ENCODE assay signal across 23 mouse cellular contexts in genomic region chr2:72205869-72206268, GRCm38 (mm10).
DNase-seq lines count a peak whose midpoint lies in the region; ATAC-seq lines count a peak whose summit lies in the region.
"Had no signal": no experiment of that assay in that cellular context is flagged by ENCODE, and none has a peak within 500 bp of the region (broad histone marks: within the 10 kb centered on the region; RNA-seq: fewer than 3 reads in every experiment).

No protein-coding gene starts in this region.

- no peak overlapping the region for H3K27ac ChIP-seq in midbrain, embryonic 11.5 days (ENCODE audit: low read depth, low read length)
- no peak overlapping the region for H3K27ac ChIP-seq in midbrain, embryonic 16.5 days (ENCODE audit: low read length)
- H3K27ac ChIP-seq: embryonic facial prominence, embryonic 15.5 days; forebrain, embryonic 15.5 days; heart, adult 2 months; heart, embryonic 15.5 days; hindbrain, embryonic 14.5 days; kidney, postnatal 0 days; liver, embryonic 14.5 days; midbrain, embryonic 10.5 days had no signal

- H3K4me2 ChIP-seq in midbrain, embryonic 11.5 days = no peak overlapping the region
- H3K4me2 ChIP-seq in midbrain, embryonic 16.5 days (ENCODE audit: low read length) = no peak overlapping the region
- H3K4me2 ChIP-seq: embryonic facial prominence, embryonic 15.5 days; forebrain, embryonic 15.5 days; heart, embryonic 15.5 days; hindbrain, embryonic 14.5 days had no signal

- no peaks in the 10 kb centered on the region for H3K4me1 ChIP-seq in midbrain, embryonic 11.5 days (ENCODE audit: control insufficient read depth, insufficient read depth, low read length)
- H3K4me1 ChIP-seq in midbrain, embryonic 16.5 days (ENCODE audit: control insufficient read depth, insufficient read depth, low read length) = peaks cover 5% of the 10 kb centered on the region; the same call in 1 of the 2 replicates

- H3K27me3 ChIP-seq in midbrain, embryonic 11.5 days (ENCODE audit: control insufficient read depth, insufficient read depth, low read length) = no peaks in the 10 kb centered on the region
- 0 out of 2 replicates have a peak, but pooled peaks cover 2% of the 10 kb centered on the region for H3K27me3 ChIP-seq in midbrain, embryonic 16.5 days (ENCODE audit: control insufficient read depth, insufficient read depth, low read depth, low read length)
- H3K27me3 ChIP-seq: embryonic facial prominence, embryonic 15.5 days; forebrain, embryonic 15.5 days; heart, embryonic 15.5 days had no signal

- 90% methylated on average over 5 of the region's 5 CpGs for WGBS in midbrain, embryonic 11.5 days
- WGBS in midbrain, embryonic 16.5 days = 88% methylated on average over 5 of the region's 5 CpGs

- H3K9me3 ChIP-seq in midbrain, embryonic 11.5 days (ENCODE audit: control insufficient read depth, low read length) = no peaks in the 10 kb centered on the region
- no peaks in the 10 kb centered on the region for H3K9me3 ChIP-seq in midbrain, embryonic 16.5 days (replicated peaks; ENCODE audit: control insufficient read depth, low read length, poor library complexity, severe bottlenecking)
- H3K9me3 ChIP-seq: embryonic facial prominence, embryonic 15.5 days; forebrain, embryonic 15.5 days; heart, embryonic 15.5 days; midbrain, embryonic 10.5 days had no signal

- no peaks in the 10 kb centered on the region for H3K36me3 ChIP-seq in midbrain, embryonic 11.5 days (ENCODE audit: control insufficient read depth, insufficient read depth, low read length)
- peaks cover 4% of the 10 kb centered on the region; the same call in 1 of the 2 replicates for H3K36me3 ChIP-seq in midbrain, embryonic 16.5 days (ENCODE audit: control insufficient read depth, insufficient read depth, low read length)
- H3K36me3 ChIP-seq: embryonic facial prominence, embryonic 15.5 days; forebrain, embryonic 15.5 days; heart, embryonic 15.5 days; midbrain, embryonic 10.5 days had no signal

- H3K9ac ChIP-seq in midbrain, embryonic 11.5 days (ENCODE audit: low read length) = no peak overlapping the region
- no peak overlapping the region for H3K9ac ChIP-seq in midbrain, embryonic 16.5 days (ENCODE audit: low read depth, low read length)
- H3K9ac ChIP-seq: embryonic facial prominence, embryonic 15.5 days; forebrain, embryonic 15.5 days; heart, embryonic 15.5 days; hindbrain, embryonic 14.5 days; liver, embryonic 14.5 days had no signal

- no peak overlapping the region for H3K4me3 ChIP-seq in midbrain, embryonic 11.5 days (ENCODE audit: low read depth, low read length)
- H3K4me3 ChIP-seq in midbrain, embryonic 16.5 days (ENCODE audit: low read depth, low read length) = no peak overlapping the region
- H3K4me3 ChIP-seq: embryonic facial prominence, embryonic 15.5 days; forebrain, embryonic 15.5 days; heart, adult 2 months; heart, embryonic 15.5 days; left cerebral cortex, adult 2 months; midbrain, embryonic 10.5 days had no signal

- ATAC-seq in cerebellum, adult (ENCODE audit: insufficient number of reproducible peaks, low FRiP score, low TSS enrichment) = no peak
- ATAC-seq in midbrain, embryonic 11.5 days (ENCODE audit: low FRiP score) = no peak
- no peak for ATAC-seq in midbrain, embryonic 16.5 days
- ATAC-seq: forebrain, embryonic 15.5 days; inflammation-experienced regulatory T-cells, adult 6 months had no signal

- DNase-seq in cerebellum, adult 18-20 months = peak; percentile 53
- DNase-seq in midbrain, embryonic 11.5 days (ENCODE audit: low spot score, missing footprints) = peak; percentile 35
- peak; percentile 75 for DNase-seq in thymus, postnatal 0 days (ENCODE audit: low spot score)
- no peak for DNase-seq in yolk sac, embryonic 10.5 days (ENCODE audit: low spot score)
- DNase-seq in kidney, adult 9 months = no peak
- DNase-seq in urinary bladder, postnatal 14 days (ENCODE audit: low spot score) = no peak
- DNase-seq: adrenal gland, postnatal 14 days; embryo, embryonic 11 days; gastrocnemius, postnatal 25 days; heart, adult 2 months; heart, postnatal 4 days; kidney, adult 18-20 months had no signal

Comparison
In these comparisons a context has a peak if more than half of its experiments do, and no peak if none do; other contexts are left out.
1. DNase-seq: peak in cerebellum, adult 18-20 months (2 of 2), midbrain, embryonic 11.5 days (single experiment) and thymus, postnatal 0 days (single experiment); none in yolk sac, embryonic 10.5 days (single experiment), kidney, adult 9 months (single experiment) and urinary bladder, postnatal 14 days (single experiment).